Comparison of ENCODE assay signal across 9 mouse cellular contexts in the genomic region with DNA sequence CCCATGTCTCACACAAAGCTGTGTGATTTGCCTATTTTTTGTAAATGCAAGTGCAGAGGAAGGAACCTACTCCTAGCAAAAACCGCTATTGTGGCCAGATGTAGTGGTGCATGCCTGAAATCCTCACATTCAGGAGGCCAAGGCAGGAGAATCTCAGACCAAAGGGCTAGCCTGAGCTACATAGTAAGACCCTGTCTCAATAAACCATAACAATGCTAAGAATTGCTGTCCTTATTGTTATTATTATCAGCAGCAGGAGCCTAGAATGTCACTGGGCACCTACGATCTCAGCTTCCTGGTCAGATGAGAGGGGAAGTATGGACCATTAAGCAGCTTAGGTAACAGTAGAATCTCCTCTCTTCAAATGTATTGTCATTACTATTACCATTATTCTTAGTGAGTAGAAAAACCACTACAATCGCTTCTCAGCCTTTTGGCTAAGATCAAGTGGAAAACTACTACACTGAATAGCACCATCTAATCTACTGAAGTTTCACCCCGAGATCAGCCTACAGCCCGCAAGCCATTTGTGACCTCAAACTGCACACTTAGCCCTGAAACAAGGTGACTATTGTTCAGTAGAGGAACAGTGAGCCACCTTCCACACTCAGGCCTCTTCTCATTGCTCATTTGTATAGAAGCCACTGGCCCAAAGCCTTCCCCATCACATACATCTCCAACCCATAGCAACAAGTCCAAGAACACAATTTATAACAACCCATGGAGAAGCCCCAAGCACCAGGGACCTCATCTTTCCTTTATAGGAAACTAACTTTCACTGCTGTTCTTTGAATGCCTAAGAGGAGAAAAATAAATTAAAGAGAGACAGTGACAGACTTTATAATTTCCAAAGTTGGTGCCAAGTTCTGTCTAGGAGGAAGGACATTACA.
DNase-seq lines count a peak whose midpoint lies in the region; ATAC-seq and TF ChIP-seq lines count a peak whose summit lies in the region.
"Had no signal": no experiment of that assay in that cellular context is flagged by ENCODE, and none has a peak within 500 bp of the region (broad histone marks: within the 10 kb centered on the region; RNA-seq: fewer than 3 reads in every experiment).

No protein-coding gene starts in this region.

- peak; percentile 92 for DNase-seq in heart, adult 11 months
- DNase-seq in heart, postnatal 14 days, result no peak
- no peak for DNase-seq in urinary bladder, postnatal 10 days (ENCODE audit: low spot score)
- no peak for DNase-seq in T-cell, adult 2 months (ENCODE audit: low spot score)
- DNase-seq in frontal cortex, postnatal 25 days (ENCODE audit: low spot score in 2 of 2), result no peak

- peak overlapping the region; percentile 36 for H3K9ac ChIP-seq in ES-Bruce4 (ENCODE audit: low read depth, poor library complexity, severe bottlenecking)
- no peak overlapping the region for H3K9ac ChIP-seq in forebrain, embryonic 16.5 days (replicated peaks; ENCODE audit: low read depth, low read length)
- no peak overlapping the region for H3K9ac ChIP-seq in liver, embryonic 15.5 days

- no peak for TF ChIP-seq EP300 in ES-Bruce4 (IDR thresholded peaks at IDR 0.05; ENCODE audit: insufficient read depth, low read depth, low read length)

- peaks cover 2% of the 10 kb centered on the region for H3K4me1 ChIP-seq in ES-Bruce4 (ENCODE audit: control insufficient read depth, insufficient read depth, low read length)
- peaks cover 13% of the 10 kb centered on the region for H3K4me1 ChIP-seq in forebrain, embryonic 16.5 days (replicated peaks; ENCODE audit: control insufficient read depth, insufficient read depth, low read length)
- H3K4me1 ChIP-seq in liver, embryonic 15.5 days (replicated peaks), result 0 out of 2 replicates have a peak, but pooled peaks cover 7% of the 10 kb centered on the region

- no peak for TF ChIP-seq POLR2A in ES-Bruce4 (IDR thresholded peaks at IDR 0.05; ENCODE audit: insufficient read depth, low read length)

- peak overlapping the region; percentile 80 for H3K4me2 ChIP-seq in forebrain, embryonic 16.5 days (ENCODE audit: low read length)
- 0 out of 2 replicates have a peak overlapping the region, but pooled peaks have one; percentile 62 for H3K4me2 ChIP-seq in liver, embryonic 15.5 days

- peak overlapping the region; percentile 82 for H3K27ac ChIP-seq in ES-Bruce4 (ENCODE audit: insufficient read depth, low read length)
- H3K27ac ChIP-seq in forebrain, embryonic 16.5 days (ENCODE audit: low read length), result no peak overlapping the region
- H3K27ac ChIP-seq in liver, embryonic 15.5 days (replicated peaks), result no peak overlapping the region

- 72% methylated on average over 5 of the region's 5 CpGs for WGBS in forebrain, embryonic 16.5 days
- WGBS in liver, embryonic 15.5 days (ENCODE audit: insufficient replicate concordance), result 74% methylated on average over 5 of the region's 5 CpGs

- no peak for ATAC-seq in forebrain, embryonic 16.5 days
- ATAC-seq in liver, embryonic 15.5 days (ENCODE audit: insufficient read depth), result no peak

- no peak for TF ChIP-seq CTCF in ES-Bruce4 (IDR thresholded peaks at IDR 0.05; ENCODE audit: low read depth, low read length)

- no peak overlapping the region for H3K4me3 ChIP-seq in ES-Bruce4 (ENCODE audit: low read depth, low read length)
- H3K4me3 ChIP-seq in forebrain, embryonic 16.5 days (replicated peaks; ENCODE audit: low read length), result no peak overlapping the region
- H3K4me3 ChIP-seq in liver, embryonic 15.5 days (replicated peaks), result no peak overlapping the region

- intact Hi-C loops in heart, postnatal 14 days (cut with DNase I), result loop anchor here (2.0 kb wide), 1 partner anchor 139 kb away; no protein-coding TSS in a partner anchor

- no peaks in the 10 kb centered on the region; the same call in 1 of the 2 replicates for H3K36me3 ChIP-seq in ES-Bruce4 (ENCODE audit: control insufficient read depth, insufficient read depth, low read length, poor library complexity, severe bottlenecking)
- no peaks in the 10 kb centered on the region for H3K36me3 ChIP-seq in forebrain, embryonic 16.5 days (ENCODE audit: control insufficient read depth, insufficient read depth)
- H3K36me3 ChIP-seq in liver, embryonic 15.5 days (replicated peaks), result no peaks in the 10 kb centered on the region

- no peaks in the 10 kb centered on the region for H3K27me3 ChIP-seq in ES-Bruce4 (ENCODE audit: control insufficient read depth, insufficient read depth, low read length, poor library complexity, severe bottlenecking)
- no peaks in the 10 kb centered on the region for H3K27me3 ChIP-seq in forebrain, embryonic 16.5 days (replicated peaks; ENCODE audit: control insufficient read depth, insufficient read depth, low read length)
- H3K27me3 ChIP-seq in liver, embryonic 15.5 days, result peaks cover 12% of the 10 kb centered on the region
- H3K27me3 ChIP-seq: CH12.LX had no signal

- no peaks in the 10 kb centered on the region for H3K9me3 ChIP-seq in ES-Bruce4 (replicated peaks; ENCODE audit: control insufficient read depth, insufficient read depth, low read length, poor library complexity, severe bottlenecking)
- no peaks in the 10 kb centered on the region for H3K9me3 ChIP-seq in forebrain, embryonic 16.5 days (ENCODE audit: control insufficient read depth, low read length)
- H3K9me3 ChIP-seq in liver, embryonic 15.5 days (replicated peaks), result no peaks in the 10 kb centered on the region
